ENCODE assay signal across 33 mouse cellular contexts in genomic region chr12:16977120-16977519, GRCm38 (mm10). TPM values are rescaled to one million over a fixed set of nuclear protein-coding genes. Genes with fewer than 3 reads are reported as not detected.
"Had no signal": no experiment of that assay in that cellular context is flagged by ENCODE, and none has a peak within 500 bp of the region (broad histone marks: within the 10 kb centered on the region; RNA-seq: fewer than 3 reads in every experiment).

No protein-coding gene starts in this region.

- DNase-seq: heart, postnatal 10 days; heart, postnatal 14 days; heart, postnatal 36 days; heart, postnatal 4 days; kidney, adult 11 months; kidney, adult 18-20 months; kidney, adult 8-10 months; kidney, adult 9 months; kidney, postnatal 10 days; kidney, postnatal 14 days; kidney, postnatal 25 days; kidney, postnatal 4 days; layer of hippocampus, adult 9-11 months; layer of hippocampus, postnatal 36 days had no signal

- H3K27me3 ChIP-seq: heart, embryonic 12.5 days; heart, embryonic 13.5 days; heart, embryonic 15.5 days; hindbrain, embryonic 12.5 days; hindbrain, embryonic 13.5 days; hindbrain, embryonic 15.5 days; intestine, embryonic 15.5 days; kidney, embryonic 15.5 days had no signal

- H3K4me2 ChIP-seq: heart, embryonic 11.5 days; heart, embryonic 12.5 days; heart, embryonic 13.5 days; heart, embryonic 15.5 days; hindbrain, embryonic 12.5 days; hindbrain, embryonic 13.5 days; hindbrain, embryonic 14.5 days; hindbrain, embryonic 15.5 days; intestine, embryonic 15.5 days; kidney, embryonic 15.5 days had no signal

- ATAC-seq: hindbrain, embryonic 16.5 days; hindbrain, postnatal 0 days; inflammation-experienced regulatory T-cells, adult 6 months; intestine, embryonic 15.5 days; intestine, embryonic 16.5 days had no signal

- H3K9ac ChIP-seq: heart, embryonic 12.5 days; heart, embryonic 13.5 days; heart, embryonic 15.5 days; hindbrain, embryonic 12.5 days; hindbrain, embryonic 13.5 days; hindbrain, embryonic 14.5 days; hindbrain, embryonic 15.5 days; intestine, embryonic 15.5 days; kidney, embryonic 15.5 days had no signal

- H3K9me3 ChIP-seq: heart, embryonic 12.5 days; heart, embryonic 13.5 days; heart, embryonic 15.5 days; hindbrain, embryonic 10.5 days; hindbrain, embryonic 12.5 days; hindbrain, embryonic 13.5 days; hindbrain, embryonic 15.5 days; intestine, embryonic 15.5 days; kidney, embryonic 15.5 days had no signal

- H3K4me1 ChIP-seq: heart, embryonic 12.5 days; heart, embryonic 13.5 days; heart, embryonic 15.5 days; hindbrain, embryonic 10.5 days; hindbrain, embryonic 12.5 days; hindbrain, embryonic 13.5 days; hindbrain, embryonic 15.5 days; intestine, embryonic 15.5 days; kidney, embryonic 15.5 days had no signal

- H3K27ac ChIP-seq: heart, embryonic 13.5 days; heart, embryonic 15.5 days; hindbrain, embryonic 10.5 days; hindbrain, embryonic 12.5 days; hindbrain, embryonic 13.5 days; hindbrain, embryonic 14.5 days; hindbrain, embryonic 15.5 days; hindbrain, postnatal 0 days; intestine, embryonic 15.5 days; kidney, embryonic 15.5 days; kidney, postnatal 0 days; layer of hippocampus, adult 2 months; left cerebral cortex, adult 2 months had no signal

- H3K4me3 ChIP-seq: heart, embryonic 12.5 days; heart, embryonic 13.5 days; heart, embryonic 15.5 days; hindbrain, embryonic 10.5 days; hindbrain, embryonic 12.5 days; hindbrain, embryonic 13.5 days; hindbrain, embryonic 15.5 days; intestine, embryonic 15.5 days; kidney, embryonic 15.5 days; layer of hippocampus, adult 2 months; left cerebral cortex, adult 2 months had no signal

RNA-seq across cellular contexts. Expression of gene 2410004P03Rik, which starts 34.4 kb away (rescaled TPM):
- polyA plus RNA-seq: heart, embryonic 13.5 days; heart, embryonic 14.5 days had no signal
